Mouse (Mus musculus) liver, adult 2 months (tissue): ENCODE data around the gene Setdb2.

Experiments
- CTCF ChIP-seq: fragments of 200-500 bp; IDR thresholded peaks from 2 replicates; pipeline ENCODE4 v1.5.1; 2011; ENCODE audit warnings: low read depth, low read length, control low read depth
- POLR2A ChIP-seq: fragments of 200-500 bp; IDR thresholded peaks from 2 replicates; pipeline ENCODE4 v1.6.1; 2011; ENCODE audit warnings: low read length, control low read depth; ENCODE audit not compliant: insufficient read depth; ENCODE audit errors: extremely low read depth

DNA sequence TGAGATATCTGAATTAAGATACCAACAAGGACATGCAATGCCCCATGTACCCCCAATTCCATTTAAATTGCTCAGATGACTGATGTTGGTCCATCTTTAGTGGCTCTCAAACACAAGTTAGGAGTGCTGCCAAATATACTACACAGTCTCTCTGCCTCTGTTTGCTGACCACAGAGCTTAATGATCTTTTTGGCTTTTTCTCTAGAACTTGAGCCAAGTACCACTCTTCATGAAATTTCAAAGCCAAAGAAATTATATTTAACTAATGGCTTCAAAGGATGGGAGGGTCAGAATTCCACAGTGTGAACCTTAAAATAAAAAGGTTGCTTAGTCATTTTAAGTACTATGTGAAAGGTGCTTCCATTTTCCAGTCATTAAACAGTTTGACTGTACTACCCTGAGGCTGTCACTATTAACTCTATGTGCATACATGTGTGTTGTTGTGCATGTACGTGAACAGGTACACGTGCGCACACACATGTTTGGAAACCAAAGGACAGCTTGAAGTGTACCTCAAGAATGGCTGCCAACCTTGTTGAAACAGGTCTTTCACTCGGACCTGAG, 44.6 kb upstream of the Setdb2 start:
- TF ChIP-seq POLR2A (no peak), CTCF (no peak)
